Mouse (Mus musculus) T-cell, adult 2 months (primary cell): ENCODE measurements at regions not wholly inside any gene's neighbourhood (a gene's known extent, or its start where the extent isn't known, plus 50 kb on each side); places are given as distances from the start of the nearest gene placed in this dataset.

Experiments used
- DNase-seq: peaks from one replicate; pipeline ENCODE4 v3.0.0; 2022; ENCODE audit warnings: low spot score

DNA sequence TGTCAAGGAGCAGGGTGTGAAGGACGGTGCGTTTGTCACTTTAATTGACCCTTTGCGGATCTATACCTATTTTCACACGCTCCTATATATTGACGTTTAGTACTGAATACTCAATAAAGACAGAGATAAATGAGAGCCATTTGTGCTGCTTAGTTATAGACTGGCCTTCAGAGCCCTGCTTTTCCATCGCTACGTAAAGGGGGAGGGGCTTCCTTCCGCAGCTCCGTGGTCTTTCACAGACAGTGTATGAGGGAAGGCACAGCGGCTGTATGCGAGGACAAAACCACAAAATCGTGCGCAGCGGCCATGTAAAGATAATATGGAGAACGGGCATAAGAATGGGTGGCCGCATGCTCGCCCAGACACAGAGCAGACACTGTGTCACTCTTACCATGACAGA, 58.4 kb upstream of the Pced1b start:
- no peak for DNase-seq

DNA sequence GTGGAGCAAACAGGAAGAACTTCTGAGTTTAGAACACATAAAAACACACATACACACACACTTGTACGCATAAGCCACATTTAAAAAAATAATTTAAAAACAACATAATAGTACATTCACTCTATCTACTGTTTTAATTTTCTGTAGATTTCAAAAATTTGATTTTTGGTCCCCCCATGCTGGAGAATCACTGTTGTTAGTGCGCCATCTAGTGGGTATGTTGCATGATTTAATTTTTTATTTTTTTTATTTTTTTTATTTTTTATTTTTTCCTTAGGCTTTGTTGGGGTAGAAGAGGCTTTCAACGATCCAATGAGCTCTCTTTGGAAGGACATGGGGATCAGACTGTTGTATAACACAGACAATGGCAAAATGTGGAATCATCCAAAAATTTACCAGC, 59.1 kb upstream of the Pced1b start:
- DNase-seq, result no peak

DNA sequence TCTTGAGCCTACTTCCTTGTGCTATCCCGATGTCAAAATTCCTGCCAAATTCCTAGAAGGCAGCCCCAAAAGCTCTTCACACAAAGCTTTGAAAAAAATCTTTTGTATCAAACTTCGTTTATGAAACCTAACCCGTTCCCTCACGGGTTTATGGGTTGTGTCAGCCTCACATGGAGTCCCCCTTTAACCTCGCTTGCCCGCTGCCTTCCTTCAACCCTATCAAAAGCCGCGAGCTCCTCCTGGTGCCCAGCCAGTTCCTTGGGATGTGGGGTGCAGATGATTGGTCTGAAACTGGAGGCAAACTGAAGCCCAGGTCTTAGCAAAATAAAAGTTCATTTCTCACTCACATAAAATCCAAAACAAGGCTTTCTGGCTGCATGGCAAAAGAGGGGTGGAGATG, 60.9 kb upstream of the Pced1b start:
- no peak for DNase-seq

DNA sequence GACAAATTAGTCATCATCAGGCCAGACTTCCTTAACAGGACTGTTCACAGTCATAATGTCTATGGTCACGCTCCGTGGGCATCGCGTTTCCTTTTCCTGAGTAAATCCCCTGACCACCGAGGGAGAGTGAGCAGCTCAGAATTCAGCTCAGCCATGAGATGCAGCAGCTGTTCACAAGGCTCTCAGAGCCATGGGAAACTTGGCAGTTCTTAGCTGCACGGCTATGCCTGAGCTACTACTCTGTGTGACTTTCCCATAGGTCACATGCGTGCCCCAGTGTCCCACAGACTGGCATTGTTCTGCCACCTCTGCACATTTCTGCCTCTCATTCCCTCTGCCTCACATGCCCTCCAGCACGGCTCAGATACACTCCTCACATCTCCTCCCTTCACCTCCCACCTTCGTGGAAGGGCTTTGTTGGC, 64.3 kb upstream of the Pced1b start:
- DNase-seq, result no peak

DNA sequence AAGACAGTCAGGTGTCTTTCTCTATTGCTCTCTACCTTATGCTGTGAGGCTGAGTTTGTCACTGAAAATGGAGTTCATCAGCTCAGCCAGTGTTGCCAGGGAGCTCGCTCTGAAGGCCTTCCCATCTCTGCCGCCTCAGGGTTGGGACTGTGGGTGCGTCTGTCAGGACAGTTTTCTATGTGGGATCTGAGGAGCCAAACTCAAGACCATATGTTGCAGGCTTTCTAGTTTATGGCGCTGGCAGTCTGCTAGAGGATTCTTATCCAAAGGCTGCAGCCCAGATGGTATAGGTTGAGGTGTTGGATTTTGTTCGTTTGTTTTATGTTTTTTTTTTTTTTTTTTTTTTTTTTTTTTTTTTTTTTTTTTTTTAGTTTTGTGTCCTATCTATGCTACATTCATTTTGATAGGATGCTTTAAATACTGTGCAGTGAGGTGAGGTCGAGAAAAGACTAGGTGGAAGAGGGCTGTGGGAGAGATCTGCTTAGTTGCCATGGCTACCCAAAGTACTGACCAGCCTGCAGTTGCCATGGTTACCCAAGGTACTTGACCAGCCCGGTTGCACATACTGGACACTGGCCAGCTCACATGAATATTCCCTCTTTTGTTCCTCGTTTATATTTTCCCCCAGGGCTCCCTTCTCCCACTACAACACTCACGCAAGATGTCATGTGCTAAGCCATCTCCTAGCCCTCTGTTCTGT, 65.8 kb upstream of the Pced1b start:
- DNase-seq, result no peak

DNA sequence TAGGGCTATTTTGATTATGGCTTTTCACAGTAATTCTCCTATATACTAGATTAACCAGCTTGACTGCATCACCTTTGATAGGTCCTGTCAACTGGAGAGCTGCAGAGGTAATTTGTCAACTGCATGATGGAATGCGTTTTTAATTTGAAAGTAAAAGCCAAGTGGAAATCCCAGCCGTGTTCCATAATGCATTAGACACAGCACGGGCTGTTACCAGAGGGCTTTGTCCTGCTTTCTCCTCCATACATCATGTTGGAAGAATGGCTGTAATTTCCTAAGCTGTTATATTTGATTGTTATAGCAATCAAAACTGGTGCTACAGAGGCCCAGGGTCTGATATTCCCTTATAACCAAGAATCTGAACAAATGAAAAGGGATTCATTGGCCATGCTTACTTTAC, 68.6 kb upstream of the Pced1b start:
- no peak for DNase-seq

DNA sequence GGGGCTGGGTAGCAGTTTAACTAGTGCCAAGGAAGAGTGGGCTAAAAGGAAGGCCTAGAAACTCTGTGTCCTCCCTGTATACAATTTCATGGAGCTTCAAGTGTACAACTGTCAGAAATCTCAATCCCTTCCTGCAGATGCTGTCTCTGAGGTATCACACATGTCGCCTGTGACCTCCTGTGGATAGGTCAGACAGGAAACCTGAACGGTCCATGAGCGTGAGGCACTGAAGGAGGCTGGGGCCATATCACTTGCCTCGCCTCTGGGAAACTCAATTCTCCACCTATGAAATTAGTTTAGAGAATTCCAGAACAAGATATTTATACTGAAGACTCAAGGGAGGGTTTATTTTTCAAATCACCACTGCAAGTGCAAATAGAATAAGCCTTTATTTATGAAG, 69.1 kb upstream of the Pced1b start:
- no peak for DNase-seq

DNA sequence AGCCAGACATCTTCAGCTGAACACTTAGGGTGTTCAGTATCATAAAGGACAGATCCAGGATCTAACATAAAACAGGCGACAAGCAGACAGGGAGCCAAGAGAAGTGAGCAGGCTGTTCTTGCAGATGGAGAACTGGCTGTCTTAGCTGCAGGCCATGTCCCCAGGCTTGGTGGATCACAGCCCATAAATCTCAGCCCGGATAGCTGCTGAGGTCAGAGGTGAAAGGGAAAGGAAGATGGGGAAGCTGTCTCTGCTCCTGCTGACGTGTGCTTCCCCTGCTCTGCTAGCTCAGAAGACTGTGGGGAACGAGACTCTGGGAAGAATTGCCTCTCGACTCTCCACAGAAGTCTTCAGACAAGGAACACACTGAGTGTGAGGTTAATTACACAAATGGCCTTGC, 71.9 kb upstream of the Pced1b start:
- no peak for DNase-seq

DNA sequence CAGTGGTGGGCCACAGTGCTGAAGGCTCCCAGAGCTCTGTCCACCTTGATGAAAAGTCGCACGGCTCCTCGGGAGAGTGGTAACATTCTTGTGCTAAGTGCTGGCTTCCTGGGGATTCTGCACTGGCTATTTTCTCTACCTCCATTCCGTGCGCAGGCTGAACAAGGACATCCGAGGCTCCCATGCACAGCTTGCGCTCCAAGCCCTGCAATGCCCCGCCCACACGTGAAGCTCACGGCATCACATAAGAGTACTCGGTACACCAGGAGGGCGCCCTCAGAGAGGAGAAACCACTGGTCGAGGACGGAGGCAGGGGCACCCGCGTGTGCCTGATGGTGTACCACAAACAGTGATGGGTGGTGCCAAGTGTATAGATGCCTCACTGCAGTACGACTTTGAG, 73.7 kb upstream of the Pced1b start:
- no peak for DNase-seq

DNA sequence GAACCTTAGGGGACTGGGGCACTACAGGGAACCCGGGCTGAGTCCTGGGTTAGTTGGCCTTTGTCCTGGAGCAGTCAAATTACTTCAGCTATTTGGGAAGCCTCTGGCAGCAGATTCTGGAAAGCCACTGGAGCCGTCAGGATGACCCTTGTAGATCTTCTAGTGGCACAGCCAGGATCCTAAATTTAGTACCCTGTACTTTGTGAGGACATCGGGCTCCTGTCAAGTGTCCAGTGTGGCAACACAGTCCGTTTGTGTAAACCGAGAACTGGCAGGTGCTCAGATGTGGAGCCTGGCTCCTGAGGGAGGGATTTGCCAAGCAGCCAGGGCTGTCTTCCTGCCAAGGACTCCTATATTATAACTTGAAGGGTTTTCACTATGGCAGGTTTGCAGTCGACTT, 76.8 kb upstream of the Pced1b start:
- no peak for DNase-seq

DNA sequence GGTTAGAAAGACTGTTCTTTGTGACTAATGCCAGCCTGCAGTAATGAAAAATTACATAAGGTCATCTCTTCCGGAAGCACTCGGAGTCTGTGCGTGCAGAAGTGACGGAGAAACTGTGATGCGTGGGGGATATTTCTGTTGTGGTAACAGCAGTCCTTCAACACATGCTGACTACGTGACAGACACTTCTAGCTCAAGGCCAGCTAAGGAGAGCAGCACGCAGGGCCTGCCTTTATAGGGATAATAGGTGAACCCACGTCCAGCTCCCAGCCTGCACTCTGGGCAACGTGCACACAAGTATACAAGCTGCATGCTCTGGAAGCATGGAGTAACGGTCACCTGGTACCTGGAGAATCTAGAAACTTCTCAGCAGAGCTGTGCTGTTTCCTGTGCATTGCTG, 77.5 kb upstream of the Pced1b start:
- DNase-seq, result no peak

DNA sequence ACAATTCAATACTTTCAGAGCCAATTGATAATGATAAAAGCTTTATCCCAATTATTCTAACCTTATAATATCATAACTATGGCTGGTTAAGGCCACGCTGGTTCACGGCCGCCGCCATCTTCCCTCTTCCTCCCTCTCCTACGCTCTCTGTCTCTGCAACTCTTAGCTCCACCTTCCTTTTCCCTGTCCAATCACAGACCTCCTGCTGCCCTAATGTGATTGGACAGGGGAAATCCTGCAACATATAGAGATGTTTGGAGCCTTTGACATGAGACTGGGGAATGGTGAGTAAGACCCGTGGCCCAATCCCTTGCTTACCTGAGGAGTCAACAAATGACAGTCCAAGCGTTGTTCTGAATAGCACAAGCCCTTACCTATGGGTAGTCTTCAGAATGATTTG, 79.8 kb upstream of the Pced1b start:
- DNase-seq, result no peak

DNA sequence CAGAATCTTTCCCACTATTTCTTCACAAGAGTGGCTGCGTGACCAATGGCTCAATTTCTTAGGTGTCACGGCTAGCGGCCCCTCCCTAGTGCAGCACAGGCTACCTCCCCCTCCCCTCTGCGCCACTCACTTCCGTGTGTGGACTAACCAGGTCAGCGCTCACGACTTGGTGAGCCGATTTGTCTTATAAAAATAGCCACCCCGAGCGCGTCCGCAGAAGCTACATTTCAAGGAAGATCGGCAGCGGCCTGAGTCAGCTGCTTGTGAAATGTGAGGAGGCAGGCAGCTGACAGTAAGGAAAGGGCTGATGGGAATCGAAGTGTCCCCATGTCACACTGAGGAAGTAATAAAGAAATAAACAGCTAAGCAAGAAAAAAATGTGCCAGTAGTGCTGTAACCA, 82.3 kb upstream of the Pced1b start:
- DNase-seq, result no peak

DNA sequence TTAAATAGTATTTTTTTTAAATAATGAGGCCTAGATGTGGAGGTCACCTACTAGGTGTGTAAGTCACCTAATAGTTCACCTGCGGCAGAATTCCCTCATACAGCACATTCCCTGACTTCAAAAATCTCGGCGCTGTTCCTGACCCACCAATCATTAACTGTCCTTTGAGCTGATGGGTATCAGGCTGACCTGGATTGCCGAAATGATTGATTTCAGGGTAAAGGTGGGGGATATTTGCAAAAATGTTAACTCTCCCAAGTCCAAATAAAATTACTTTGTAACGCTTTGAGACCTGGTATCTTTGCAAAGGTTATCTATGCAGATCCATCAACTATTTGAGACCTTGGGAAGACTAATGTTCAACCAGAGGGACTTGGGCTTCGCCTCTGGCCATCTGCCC, 82.9 kb upstream of the Pced1b start:
- DNase-seq, result no peak

DNA sequence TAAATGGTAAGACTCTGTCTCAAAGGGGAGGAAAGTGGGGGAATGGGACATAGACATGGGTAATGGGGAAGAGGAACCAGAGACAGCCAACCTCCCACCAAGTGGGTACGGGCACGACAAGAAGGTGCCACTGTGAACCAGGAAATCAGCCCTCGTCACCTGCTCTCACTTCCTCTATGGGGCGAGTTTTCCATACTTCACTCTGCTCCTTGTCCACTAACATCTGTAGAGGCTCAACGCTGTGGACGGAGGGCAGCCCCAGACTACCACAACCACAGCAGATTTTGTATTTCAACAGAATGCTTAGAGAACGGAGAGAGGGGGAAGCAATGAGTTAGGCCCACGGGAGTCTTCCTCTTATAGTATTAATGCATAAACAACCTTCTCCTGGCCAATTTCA, 83.8 kb upstream of the Pced1b start:
- DNase-seq, result no peak

DNA sequence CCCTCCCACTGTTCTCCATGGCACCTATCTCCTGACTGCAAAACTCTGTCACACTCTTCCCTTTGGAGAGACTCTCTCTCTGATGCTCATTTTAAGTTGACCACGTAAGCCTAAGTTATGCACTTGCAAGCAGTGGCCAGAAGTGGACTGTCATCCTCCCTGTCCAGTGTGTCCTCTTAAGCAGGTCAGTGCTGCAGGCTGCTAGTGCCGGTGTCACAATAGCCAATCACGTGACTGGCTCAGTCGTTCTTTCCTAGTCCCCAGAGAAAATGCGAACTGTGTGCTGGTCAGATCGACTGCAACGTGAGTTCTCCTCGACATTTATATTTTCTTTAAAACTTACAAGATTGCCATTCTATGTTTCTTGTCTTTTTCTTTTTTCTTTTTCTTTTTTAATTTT, 84.6 kb upstream of the Pced1b start:
- DNase-seq, result no peak

DNA sequence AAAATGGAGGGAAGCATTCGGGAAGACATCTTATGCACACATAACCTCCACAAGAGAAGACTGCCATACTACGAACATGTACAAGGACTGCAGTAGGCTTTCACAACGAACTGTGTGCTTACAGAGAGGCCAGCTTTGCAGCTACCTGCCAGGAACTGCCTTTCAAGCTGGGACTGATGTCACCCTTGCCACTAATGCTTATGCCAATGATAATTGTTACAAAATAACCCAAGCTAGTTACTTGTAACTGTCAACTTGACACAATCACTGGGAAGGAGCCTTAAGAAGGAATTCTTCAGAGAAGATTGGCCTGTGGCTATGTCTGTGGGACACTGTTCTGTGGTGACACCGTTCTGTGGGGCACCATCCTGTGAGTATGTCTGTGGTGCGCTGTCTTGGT, 85.4 kb upstream of the Pced1b start:
- DNase-seq, result no peak

DNA sequence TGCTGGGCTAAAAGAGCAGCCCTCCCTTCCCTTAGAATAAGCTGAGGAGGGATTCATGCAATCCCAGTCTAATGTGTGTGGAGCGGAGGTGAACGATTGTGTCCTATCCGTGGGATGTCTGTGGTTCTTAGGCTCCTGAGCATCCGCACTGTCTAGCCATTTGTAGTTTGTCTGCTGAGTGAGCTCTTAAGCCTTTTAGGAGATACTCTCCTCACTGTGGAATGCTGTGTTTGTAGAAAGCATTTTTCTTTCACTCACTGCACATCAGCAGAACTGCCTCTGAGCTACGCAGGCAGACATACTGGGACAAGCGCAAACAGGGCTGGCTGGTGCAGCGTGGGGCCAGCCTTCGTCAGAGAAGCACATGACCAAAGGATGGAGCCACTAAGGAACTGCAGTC, 94.6 kb upstream of the Pced1b start:
- DNase-seq, result no peak

DNA sequence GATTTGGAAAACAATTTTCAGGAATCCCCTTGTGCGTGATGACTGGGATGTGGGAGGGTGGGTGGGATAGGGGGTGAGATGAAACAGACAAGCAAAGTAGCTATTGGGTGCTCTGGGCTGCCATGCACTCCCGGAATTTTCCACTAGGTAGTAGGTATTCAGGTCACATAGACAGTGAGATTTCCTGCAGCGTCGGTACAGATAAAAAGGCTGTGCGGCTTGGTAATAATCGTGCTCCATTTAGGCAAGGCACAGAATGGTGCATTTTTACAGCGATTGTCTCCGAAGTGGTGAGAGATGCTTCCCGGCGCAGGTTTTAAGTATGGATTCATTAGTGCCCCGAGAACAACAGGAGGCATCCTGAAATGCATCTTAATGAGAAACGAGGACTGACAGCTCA, 95.1 kb upstream of the Pced1b start:
- no peak for DNase-seq

DNA sequence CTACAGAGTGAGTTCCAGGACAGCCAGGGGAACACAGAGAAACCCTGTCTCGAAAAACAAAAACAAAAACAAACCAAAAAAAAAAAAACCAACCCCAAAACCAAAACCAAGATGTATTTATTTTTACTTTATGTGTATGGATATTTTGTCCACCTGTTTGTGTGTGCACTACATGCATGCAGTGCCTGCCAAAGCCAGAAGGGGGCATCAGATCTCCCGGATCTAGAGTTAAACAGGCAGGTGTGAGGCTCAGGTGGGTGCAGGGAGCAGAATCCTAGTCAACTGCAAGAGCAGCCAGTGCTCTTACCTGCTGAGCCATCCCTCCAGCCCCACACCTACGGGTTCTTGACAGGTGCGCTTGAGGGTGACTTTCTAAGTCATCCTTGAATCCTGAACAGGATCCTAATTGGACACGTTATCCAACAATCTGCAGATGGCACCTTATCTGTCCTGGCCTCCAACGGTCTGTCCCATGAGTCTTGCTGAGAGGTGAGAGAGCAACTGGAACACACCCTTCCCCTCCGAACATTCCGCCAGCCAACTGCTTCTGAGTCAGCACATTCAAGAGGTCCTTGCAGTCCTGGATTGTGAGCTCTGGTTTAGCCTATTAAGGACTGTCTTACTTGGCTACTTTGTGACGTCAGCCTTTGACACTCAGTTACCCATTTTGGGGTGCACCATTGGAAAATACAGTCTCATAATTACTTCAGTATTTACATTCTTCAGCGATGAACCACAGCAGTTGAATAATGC, 95.4 kb upstream of the Slc38a4 start:
- DNase-seq, result no peak

DNA sequence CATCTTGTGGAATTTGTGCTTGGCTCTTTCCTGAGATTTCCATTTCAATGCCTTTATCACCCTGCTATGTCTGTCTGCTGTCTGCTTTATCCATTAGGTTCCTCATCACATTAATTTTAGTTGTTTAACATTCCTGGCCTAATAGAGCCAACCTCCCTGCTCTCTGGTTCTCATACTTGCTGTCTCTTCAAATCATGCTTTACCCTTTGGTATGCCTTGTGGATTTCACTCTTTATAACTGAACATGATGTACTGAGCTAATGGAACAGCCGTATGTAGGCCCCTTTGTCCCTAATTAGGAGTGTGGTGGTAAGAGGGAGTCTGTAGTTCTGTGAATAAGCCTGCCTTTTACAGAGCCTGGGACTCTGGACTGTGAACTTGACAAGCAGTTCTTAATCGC, 86.2 kb upstream of the Slc38a4 start:
- DNase-seq, result no peak

DNA sequence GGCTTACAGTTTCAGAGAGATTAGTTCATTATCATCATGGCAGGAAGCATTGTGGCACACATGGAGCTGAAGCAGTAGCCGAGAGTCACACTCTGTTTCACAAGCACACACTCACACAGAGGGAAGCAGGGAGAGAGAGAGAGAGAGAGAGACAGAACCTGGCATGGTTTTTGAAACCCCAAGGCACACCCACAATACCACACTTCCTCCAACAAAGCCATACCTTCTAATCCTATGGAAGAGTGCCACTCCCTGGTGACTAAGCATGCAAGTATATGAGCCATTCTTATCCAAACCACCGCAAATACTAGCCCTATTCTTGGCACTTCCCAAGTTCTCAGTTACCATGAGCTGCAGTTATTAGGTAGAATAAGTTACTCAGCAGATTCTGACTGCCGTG, 82.5 kb upstream of the Slc38a4 start:
- DNase-seq, result no peak

DNA sequence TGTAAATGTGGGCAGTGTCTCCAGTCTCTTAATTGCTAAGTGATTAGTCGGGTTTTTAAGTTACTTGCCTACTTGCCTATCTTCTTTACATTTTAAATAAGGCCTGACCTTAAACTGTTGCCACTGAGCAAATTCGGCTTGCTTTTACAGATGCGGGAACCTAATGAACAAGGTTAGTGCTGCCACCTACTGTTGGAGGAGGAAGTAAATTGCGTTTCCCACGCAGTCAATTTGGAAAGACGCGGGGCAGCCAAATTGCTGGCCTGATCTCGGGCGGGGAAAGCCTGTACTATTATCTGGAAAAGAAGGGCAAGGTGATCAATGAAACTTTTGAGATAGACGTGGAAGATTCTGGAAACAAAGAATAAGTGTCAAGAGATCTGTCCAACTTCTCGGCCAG, 79.5 kb upstream of the Slc38a4 start:
- peak; percentile 4 for DNase-seq

DNA sequence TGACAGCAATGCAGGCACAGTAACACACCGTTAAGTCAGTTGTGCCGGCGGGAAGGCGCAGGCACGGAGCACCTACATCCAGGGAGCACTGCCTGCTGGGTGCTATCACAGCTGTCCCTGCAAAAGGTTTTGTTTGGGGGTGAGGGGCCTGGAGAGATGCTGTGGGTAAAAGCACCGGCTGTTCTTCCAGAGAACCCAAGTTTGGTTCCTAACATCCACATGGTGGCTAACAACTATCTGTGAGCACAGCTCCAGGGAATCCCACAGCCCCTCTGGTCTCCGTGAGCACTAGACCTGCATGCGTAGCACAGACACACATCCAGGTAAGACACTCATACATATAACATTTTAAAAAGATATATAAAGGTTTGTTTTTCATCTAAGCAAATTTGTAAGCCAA, 72.0 kb upstream of the Slc38a4 start:
- DNase-seq, result no peak
